Mouse (Mus musculus) CH12.LX (cell line): ENCODE results near the gene Slc12a5. TPM values are rescaled to one million over a fixed set of nuclear protein-coding genes. Genes with fewer than 3 reads are reported as not detected.

Experiments used
- DNase-seq: peaks from one replicate; pipeline ENCODE4 v3.0.0-alpha.2; 2013; ENCODE audit errors: extremely low read depth
- H3K27ac ChIP-seq: 2 replicates; pipeline ENCODE4 v1.5.1; 2012; ENCODE audit warnings: low read depth, mild to moderate bottlenecking, control low read depth, moderate library complexity; ENCODE audit not compliant: insufficient read depth
- H3K27me3 ChIP-seq: replicated peaks from 2 replicates; pipeline ENCODE3; 2012; ENCODE audit warnings: inconsistent platforms
- H3K36me3 ChIP-seq, 2 experiments: replicated peaks in 1 of 2; 2 replicates each; pipeline versions ENCODE3 to v1.6.1; 2012; ENCODE audit warnings: inconsistent platforms in 1 of 2, low read length in 1 of 2, mild to moderate bottlenecking in 1 of 2, mixed read lengths in 1 of 2, moderate library complexity in 1 of 2; ENCODE audit not compliant: control insufficient read depth in 1 of 2, insufficient read depth in 1 of 2
- H3K4me1 ChIP-seq, 2 experiments: 2 replicates each; pipeline ENCODE4 v1.6.1; 2012; ENCODE audit warnings: inconsistent platforms in 1 of 2, moderate library complexity in 1 of 2; ENCODE audit not compliant: insufficient read depth in 2 of 2, control insufficient read depth in 1 of 2
- H3K4me2 ChIP-seq: 2 replicates; pipeline ENCODE4 v1.6.1; 2012; ENCODE audit warnings: low read depth, mild to moderate bottlenecking, control low read depth; ENCODE audit not compliant: poor library complexity, insufficient read depth, severe bottlenecking
- H3K4me3 ChIP-seq, 3 experiments: fragments of 150-350 bp in 1 of 3; sonication (generic) in 1 of 3; replicated peaks in 1 of 3; 2 replicates each; pipeline versions ENCODE3 to v1.5.1; 2011 to 2012; ENCODE audit warnings: low read depth in 2 of 3, low read length in 2 of 3, mild to moderate bottlenecking in 2 of 3, moderate library complexity in 2 of 3, control low read depth in 1 of 3, improper control_type of control experiment in 1 of 3, inconsistent platforms in 1 of 3, mixed read lengths in 1 of 3; ENCODE audit not compliant: poor library complexity in 1 of 3
- H3K79me2 ChIP-seq: replicated peaks from 2 replicates; pipeline ENCODE4 v1.6.1; 2012; ENCODE audit warnings: mild to moderate bottlenecking, moderate library complexity; ENCODE audit not compliant: control insufficient read depth, poor library complexity, insufficient read depth, severe bottlenecking; ENCODE audit errors: extremely low read depth
- H3K9ac ChIP-seq: 2 replicates; pipeline ENCODE4 v1.6.1; 2012; ENCODE audit warnings: low read depth, mild to moderate bottlenecking, control low read depth, moderate library complexity; ENCODE audit not compliant: insufficient read depth
- H3K9me3 ChIP-seq: replicated peaks from 2 replicates; pipeline ENCODE3; 2012; ENCODE audit warnings: low read length, inconsistent platforms, mixed read lengths
- BHLHE40 ChIP-seq: IDR thresholded peaks from 2 replicates; pipeline ENCODE4 v1.6.1; 2011; ENCODE audit warnings: mild to moderate bottlenecking, low read depth, low read length, improper control_type of control experiment
- CHD2 ChIP-seq: IDR thresholded peaks from 2 replicates; pipeline ENCODE4 v1.6.1; 2011; ENCODE audit warnings: low read length, improper control_type of control experiment
- E2F4 ChIP-seq: IDR thresholded peaks from 2 replicates; pipeline ENCODE4 v1.6.1; 2011; ENCODE audit warnings: low read depth, low read length, improper control_type of control experiment; ENCODE audit not compliant: insufficient replicate concordance
- ELF1 ChIP-seq: IDR thresholded peaks from 2 replicates; pipeline ENCODE4 v1.6.1; 2014; ENCODE audit warnings: low read depth, mild to moderate bottlenecking, inconsistent platforms, low read length, improper control_type of control experiment
- EP300 ChIP-seq: IDR thresholded peaks from 2 replicates; pipeline ENCODE4 v1.6.1; 2011; ENCODE audit warnings: low read length, improper control_type of control experiment
- GABPA ChIP-seq: IDR thresholded peaks from 2 replicates; pipeline ENCODE4 v1.6.1; 2012; ENCODE audit warnings: low read depth, low read length, improper control_type of control experiment, inconsistent platforms; ENCODE audit not compliant: insufficient replicate concordance
- HCFC1 ChIP-seq: IDR thresholded peaks from 2 replicates; pipeline ENCODE4 v1.6.1; 2012; ENCODE audit warnings: low read depth, mild to moderate bottlenecking, inconsistent platforms, low read length, improper control_type of control experiment
- IRF4 ChIP-seq: IDR thresholded peaks from 2 replicates; pipeline ENCODE4 v1.6.1; 2014; ENCODE audit warnings: low read depth, mild to moderate bottlenecking, inconsistent platforms, low read length, improper control_type of control experiment
- JUND ChIP-seq: conservative IDR thresholded peaks from 2 replicates; pipeline ENCODE4 v1.6.1; 2011; ENCODE audit warnings: low read depth, low read length, improper control_type of control experiment
- KAT2A ChIP-seq: IDR thresholded peaks from 2 replicates; pipeline ENCODE4 v1.6.1; 2012; ENCODE audit warnings: low read length, improper control_type of control experiment, inconsistent platforms; ENCODE audit not compliant: insufficient replicate concordance
- MAFK ChIP-seq: IDR thresholded peaks from 2 replicates; pipeline ENCODE4 v1.6.1; 2011; ENCODE audit warnings: low read length, improper control_type of control experiment; ENCODE audit not compliant: insufficient replicate concordance
- MAZ ChIP-seq: IDR thresholded peaks from 2 replicates; pipeline ENCODE4 v1.6.1; 2012; ENCODE audit warnings: low read depth, mild to moderate bottlenecking, inconsistent platforms, low read length, improper control_type of control experiment, moderate library complexity
- MXI1 ChIP-seq: IDR thresholded peaks from 2 replicates; pipeline ENCODE4 v1.6.1; 2011; ENCODE audit warnings: mild to moderate bottlenecking, low read depth, low read length, improper control_type of control experiment
- NELFE ChIP-seq: IDR thresholded peaks from 2 replicates; pipeline ENCODE4 v1.6.1; 2011; ENCODE audit warnings: low read depth, low read length, improper control_type of control experiment
- NRF1 ChIP-seq: IDR thresholded peaks from 2 replicates; pipeline ENCODE4 v1.6.1; 2014; ENCODE audit warnings: low read depth, mild to moderate bottlenecking, inconsistent platforms, low read length, improper control_type of control experiment, moderate library complexity
- POLR2A ChIP-seq: IDR thresholded peaks from 2 replicates; pipeline ENCODE4 v1.6.1; 2011; ENCODE audit warnings: low read depth, mild to moderate bottlenecking, improper control_type of control experiment, low read length
- POLR2AphosphoS2 ChIP-seq: IDR thresholded peaks from 2 replicates; pipeline ENCODE4 v1.6.1; 2011; ENCODE audit warnings: low read depth, low read length, improper control_type of control experiment
- SMC3 ChIP-seq: IDR thresholded peaks from 2 replicates; pipeline ENCODE4 v1.6.1; 2011; ENCODE audit warnings: low read depth, low read length, improper control_type of control experiment
- TCF12 ChIP-seq: IDR thresholded peaks from 2 replicates; pipeline ENCODE4 v1.6.1; 2014; ENCODE audit warnings: low read depth, mild to moderate bottlenecking, inconsistent platforms, low read length, improper control_type of control experiment
- ZKSCAN1 ChIP-seq: IDR thresholded peaks from 2 replicates; pipeline ENCODE4 v1.6.1; 2012; ENCODE audit warnings: low read depth, inconsistent platforms, low read length, improper control_type of control experiment, borderline replicate concordance
- ZNF384 ChIP-seq: IDR thresholded peaks from 2 replicates; pipeline ENCODE4 v1.6.1; 2012; ENCODE audit warnings: low read depth, low read length, improper control_type of control experiment, inconsistent platforms
- dilution Hi-C: fragments of 300-500 bp; cut with MboI; formaldehyde crosslinking; loops from 2 replicates; pipeline ENCODE4 v1.14.3; 2020; ENCODE audit warnings: low sequenced_read_pairs; ENCODE audit not compliant: extremely low pct_unique_long_range_greater_than_20kb, extremely low pct_ligation_motif_present
- in situ Hi-C: fragments of 300-500 bp; cut with MboI; formaldehyde crosslinking; loops from 3 replicates; pipeline ENCODE4 v1.14.3; 2019; ENCODE audit warnings: low sequenced_read_pairs, low pct_ligation_motif_present, low pct_unique_long_range_greater_than_20kb, mixed read lengths
- polyA plus RNA-seq: library from polyadenylated mRNA; unstranded; fragments of >175 nt; gene quantifications from 2 replicates; pipeline ENCODE4 v1.2.1, GENCODE M21; 2012; ENCODE audit warnings: low read depth; ENCODE audit not compliant: insufficient read length
- total RNA-seq, 2 experiments: library from RNA; depleted of rRNA; stranded (reverse); fragments of 300-350 nt in 1 of 2; fragments of >200 nt in 1 of 2; gene quantifications; 2 replicates each; pipeline ENCODE4 v1.2.3; 2012 to 2014

Slc12a5 gene
- total and polyA plus RNA-seq, 3 experiments: 0.05 to 0.83 (median 0.30) TPM

DNA sequence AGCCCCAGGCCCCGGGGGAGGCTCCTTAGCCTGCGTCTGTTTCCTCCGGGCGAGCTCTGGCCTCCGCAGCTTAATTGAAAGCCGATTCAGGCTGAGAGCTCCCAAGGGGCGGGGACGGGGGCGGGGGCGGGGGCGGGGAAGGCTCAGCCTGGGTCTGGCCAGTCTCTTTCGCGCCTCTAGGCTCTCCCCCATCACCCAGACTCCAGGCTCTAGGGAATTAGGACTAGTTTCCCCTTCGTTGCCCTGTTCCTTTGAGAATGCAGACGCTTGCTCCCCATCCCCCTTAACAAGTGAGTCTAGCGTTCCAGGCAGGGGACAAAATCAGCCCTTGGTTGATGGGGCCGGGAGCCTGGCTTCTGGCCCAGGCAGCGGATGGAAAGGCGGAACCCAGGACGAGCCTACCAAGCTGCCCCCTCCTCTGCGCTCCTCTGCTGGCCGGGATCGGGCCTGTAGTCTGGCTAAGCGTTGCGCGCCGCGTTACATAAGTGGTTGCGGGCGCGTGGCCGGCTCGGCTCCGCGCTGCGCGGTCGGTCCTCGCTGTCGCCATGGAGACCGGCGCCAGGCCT is 10.1 kb downstream of the Slc12a5 start:
- H3K79me2 ChIP-seq: no peaks in the 10 kb centered on the region
- H3K4me2 ChIP-seq: no peak overlapping the region
- no peak for DNase-seq
- no peak overlapping the region for H3K4me3 ChIP-seq
- H3K9me3 ChIP-seq: peaks cover 10% of the 10 kb centered on the region
- dilution Hi-C loops: no loop called here
- TF ChIP-seq IRF4 (no peak), MAFK (no peak), POLR2AphosphoS2 (no peak), BHLHE40 (no peak), MAZ (no peak), SMC3 (no peak), GABPA (no peak), HCFC1 (no peak), E2F4 (no peak), ELF1 (no peak)
- H3K27me3 ChIP-seq: peaks cover 56% of the 10 kb centered on the region
- H3K9ac ChIP-seq: no peak overlapping the region
- H3K4me1 ChIP-seq: peaks cover 3 to 6% of the 10 kb centered on the region in 2 experiments; a peak in 2 of 4 replicates
- no peaks in the 10 kb centered on the region for H3K36me3 ChIP-seq
- in situ Hi-C loops: no loop called here
- no peak overlapping the region for H3K27ac ChIP-seq

DNA sequence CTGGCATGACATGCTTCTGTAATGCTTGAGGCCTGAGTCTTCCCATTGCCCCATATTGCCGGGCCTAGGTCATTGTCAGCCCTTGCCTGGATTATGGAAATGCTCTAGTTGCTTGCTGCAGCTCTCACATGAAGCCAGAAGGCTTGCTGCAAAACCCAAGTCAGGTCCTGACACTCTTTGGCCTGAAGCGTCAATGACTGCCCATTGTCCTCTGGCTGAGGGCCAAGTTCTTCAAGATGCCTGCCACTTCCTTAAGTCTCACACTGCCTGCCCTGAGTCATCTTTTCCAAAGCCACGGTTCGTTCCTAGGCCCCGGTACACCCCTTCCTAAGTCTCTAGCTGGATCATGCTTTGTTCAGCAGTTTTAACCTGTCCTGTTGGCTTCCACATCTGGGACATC is 12.0 kb downstream of the Slc12a5 start:
- no peaks in the 10 kb centered on the region for H3K36me3 ChIP-seq
- no peaks in the 10 kb centered on the region for H3K79me2 ChIP-seq
- peaks cover 3 to 6% of the 10 kb centered on the region in 2 experiments; a peak in 2 of 4 replicates for H3K4me1 ChIP-seq
- peaks cover 10% of the 10 kb centered on the region for H3K9me3 ChIP-seq
- TF ChIP-seq EP300 (no peak), JUND (peak; percentile 31; the same call in 1 of the 2 replicates)
- TF ChIP-seq, all 38 proteins: peak for 1
- dilution Hi-C loops (no loop called here), in situ Hi-C loops (no loop called here)
- DNase-seq: no peak
- peaks cover 67% of the 10 kb centered on the region for H3K27me3 ChIP-seq
- no peak overlapping the region for H3K27ac ChIP-seq
- H3K4me3 ChIP-seq: no peak overlapping the region
- no peak overlapping the region for H3K4me2 ChIP-seq
- no peak overlapping the region for H3K9ac ChIP-seq

DNA sequence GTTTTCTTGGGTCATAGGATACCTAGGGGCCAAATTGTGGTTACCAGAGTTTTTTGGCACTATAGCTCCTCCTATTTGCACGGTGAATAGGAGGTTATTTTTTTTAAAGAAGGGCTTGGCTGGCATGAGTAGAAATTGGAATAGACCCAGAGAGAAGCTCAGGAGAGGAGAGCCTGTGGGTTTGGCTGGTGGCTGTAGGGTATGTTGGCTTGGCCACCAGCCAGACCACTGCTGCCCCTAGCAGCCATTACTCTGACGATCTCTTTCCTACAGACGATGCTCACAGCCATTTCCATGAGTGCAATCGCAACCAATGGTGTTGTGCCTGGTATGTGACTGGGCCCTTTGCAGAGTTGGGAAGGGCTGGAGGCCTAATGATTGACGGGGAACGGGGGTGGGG is 15.0 kb downstream of the Slc12a5 start:
- no peak overlapping the region for H3K4me3 ChIP-seq
- no peak for DNase-seq
- no peaks in the 10 kb centered on the region for H3K36me3 ChIP-seq
- no peak overlapping the region for H3K9ac ChIP-seq
- no peak overlapping the region for H3K4me2 ChIP-seq
- in situ Hi-C loops: no loop called here
- no peak for TF ChIP-seq ZNF384
- no peak for TF ChIP-seq JUND
- no peak for TF ChIP-seq MXI1
- no peak for TF ChIP-seq NRF1
- no peak for TF ChIP-seq CHD2
- TF ChIP-seq KAT2A: no peak
- no peak for TF ChIP-seq MAZ
- TF ChIP-seq NELFE: no peak
- no peak for TF ChIP-seq ZKSCAN1
- no peak for TF ChIP-seq TCF12
- no peak for TF ChIP-seq POLR2A
- no peak overlapping the region for H3K27ac ChIP-seq
- H3K9me3 ChIP-seq: peaks cover 4% of the 10 kb centered on the region
- dilution Hi-C loops: no loop called here
- peaks cover 6% of the 10 kb centered on the region in 2 experiments for H3K4me1 ChIP-seq
- H3K79me2 ChIP-seq: no peaks in the 10 kb centered on the region
- peaks cover 73% of the 10 kb centered on the region for H3K27me3 ChIP-seq
